Mouse (Mus musculus): ENCODE data around the gene Gtf2h2.
"Not testable (repeated sequence)": the region's sequence is repeated elsewhere in the genome, so short reads cannot be mapped to it uniquely, and the experiment has no call there.

Gtf2h2 gene

DNA sequence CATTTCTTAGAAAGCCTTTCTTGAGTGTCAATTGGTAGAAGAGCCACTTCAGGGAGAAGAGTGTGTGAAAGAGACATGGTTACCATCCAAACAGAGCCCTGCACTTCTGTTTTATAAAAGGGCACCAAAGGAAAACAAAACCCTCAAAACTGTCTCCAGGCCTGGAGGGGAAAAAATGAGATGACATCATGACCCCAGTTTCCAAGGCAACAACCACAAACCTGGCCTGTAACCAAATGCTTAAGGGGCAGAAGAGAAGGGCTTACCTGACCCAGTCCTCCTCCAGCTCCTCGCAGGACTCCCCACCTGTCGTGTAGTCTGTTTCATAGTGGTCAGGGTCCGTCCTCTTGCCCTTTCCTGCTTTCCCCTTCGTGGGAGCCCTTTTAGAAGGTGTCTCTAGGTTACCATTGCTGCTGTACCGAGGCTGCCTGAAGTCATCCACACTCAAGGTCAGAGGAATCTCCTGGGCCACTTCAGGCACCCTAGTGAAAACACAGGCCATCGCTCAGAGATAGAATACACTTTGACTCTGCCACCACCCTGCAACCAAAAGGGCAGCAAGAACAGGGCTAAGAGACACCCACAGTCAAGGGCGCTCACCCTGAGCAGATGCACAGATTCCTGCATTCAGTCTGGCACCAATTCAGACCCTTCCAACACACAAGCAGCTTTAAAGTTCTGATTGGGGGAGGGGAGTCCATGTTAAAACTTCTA lies 18.9 kb upstream of the Gtf2h2 start:
- TF ChIP-seq GATA4 (IDR thresholded peaks at IDR 0.05; ENCODE audit: insufficient replicate concordance, low read length), result no peak

DNA sequence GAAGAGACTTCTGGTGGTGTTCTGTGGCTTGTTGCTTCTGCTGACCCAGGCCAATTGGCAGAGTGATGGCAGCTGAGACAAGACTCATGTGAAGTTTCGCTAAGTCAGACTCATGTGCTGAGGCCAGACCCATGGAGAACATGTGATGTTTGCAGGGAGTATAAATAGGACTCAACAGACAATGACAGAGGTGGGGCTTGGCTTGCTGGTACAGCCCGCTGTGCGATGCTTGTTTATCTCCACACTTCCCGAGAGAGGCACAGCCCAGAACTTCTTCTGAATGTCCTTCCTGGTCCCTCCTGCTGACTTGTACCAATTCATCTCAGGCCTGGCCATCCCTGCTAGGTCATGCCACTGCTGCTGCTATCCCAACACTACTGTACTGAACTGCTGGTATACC lies 3.0 kb upstream of the Gtf2h2 start:
- no peak for TF ChIP-seq GATA4 (IDR thresholded peaks at IDR 0.05; ENCODE audit: insufficient replicate concordance, low read length)

DNA sequence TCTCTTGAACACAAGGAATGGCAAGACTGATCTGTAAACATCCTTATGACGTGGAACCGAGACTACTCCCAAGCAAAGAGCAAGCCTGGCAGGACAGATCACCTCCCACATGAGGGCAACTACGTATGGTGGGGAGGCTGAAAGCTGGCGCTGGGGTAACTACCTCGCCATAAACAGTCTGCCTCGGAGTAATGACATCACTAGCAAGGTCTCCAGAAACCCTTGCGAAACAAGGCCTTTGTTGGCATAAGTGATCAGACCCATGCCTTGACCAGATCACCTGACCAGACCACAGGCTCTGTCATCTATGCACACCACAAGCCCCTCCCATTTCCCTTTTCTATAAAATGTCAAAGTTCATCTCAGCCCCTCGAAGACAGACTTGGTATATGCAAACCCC lies 934 bp upstream of the Gtf2h2 start:
- TF ChIP-seq GATA4 (IDR thresholded peaks at IDR 0.05; ENCODE audit: insufficient replicate concordance, low read length), result no peak

DNA sequence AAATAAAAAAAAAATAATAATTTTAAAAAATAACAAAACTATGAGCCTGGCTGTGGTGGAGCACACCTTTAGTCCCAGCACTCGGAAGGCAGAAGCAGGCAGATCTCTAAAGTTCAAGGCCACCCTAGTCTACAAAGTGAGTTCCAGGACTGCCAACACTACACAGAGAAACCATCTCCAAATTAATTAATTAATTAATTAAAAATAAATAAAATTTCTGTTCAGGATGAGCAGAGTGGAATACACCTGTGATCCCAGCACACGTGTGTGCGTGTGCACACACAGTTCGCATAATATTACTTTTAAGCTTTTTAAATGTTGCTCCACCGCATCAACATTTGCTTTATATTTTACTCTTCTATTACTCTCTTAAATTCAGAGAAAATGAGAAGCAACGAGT lies 756 bp downstream of the Gtf2h2 start:
- no peak for TF ChIP-seq GATA4 (IDR thresholded peaks at IDR 0.05; ENCODE audit: insufficient replicate concordance, low read length)

DNA sequence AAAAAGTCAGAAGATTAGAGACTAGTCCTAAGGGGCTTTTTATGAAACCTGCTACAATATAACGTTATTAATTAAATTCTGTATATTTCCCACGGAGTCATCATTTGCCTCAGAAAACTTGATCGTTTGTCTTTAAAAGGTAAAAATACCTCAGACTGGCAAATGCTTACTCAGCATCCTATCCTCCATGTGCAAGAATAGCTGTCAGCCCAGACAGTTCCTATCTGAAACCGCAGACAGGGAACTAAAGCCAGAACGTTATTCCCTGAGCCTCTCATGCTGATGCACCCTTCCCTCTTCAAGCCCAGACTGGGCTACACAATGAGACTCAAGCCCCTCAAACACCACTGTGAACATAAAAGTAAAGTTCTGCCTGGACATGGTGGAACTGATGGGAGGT lies 2.0 kb downstream of the Gtf2h2 start:
- TF ChIP-seq GATA4 (IDR thresholded peaks at IDR 0.05; ENCODE audit: insufficient replicate concordance, low read length), result no peak

DNA sequence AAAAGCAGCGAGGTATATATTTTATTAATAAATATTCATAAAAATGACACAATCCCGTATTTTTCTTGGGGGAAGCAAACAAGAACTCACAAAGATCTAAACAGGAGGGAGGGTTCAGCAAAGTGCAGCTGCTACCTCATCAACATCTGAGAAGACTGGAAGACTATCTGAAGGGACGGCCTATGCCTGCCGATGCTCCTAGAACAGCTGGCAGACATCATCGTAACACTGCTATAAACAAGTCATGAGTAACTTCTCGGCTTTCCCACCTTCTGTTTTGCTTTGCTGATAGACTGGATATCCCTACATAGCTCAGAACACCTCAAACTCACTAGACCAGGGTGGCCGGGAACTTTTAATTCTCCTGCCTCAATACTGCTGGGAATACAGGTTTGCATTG lies 8.8 kb downstream of the Gtf2h2 start:
- no peak for TF ChIP-seq GATA4 (IDR thresholded peaks at IDR 0.05; ENCODE audit: insufficient replicate concordance, low read length)

DNA sequence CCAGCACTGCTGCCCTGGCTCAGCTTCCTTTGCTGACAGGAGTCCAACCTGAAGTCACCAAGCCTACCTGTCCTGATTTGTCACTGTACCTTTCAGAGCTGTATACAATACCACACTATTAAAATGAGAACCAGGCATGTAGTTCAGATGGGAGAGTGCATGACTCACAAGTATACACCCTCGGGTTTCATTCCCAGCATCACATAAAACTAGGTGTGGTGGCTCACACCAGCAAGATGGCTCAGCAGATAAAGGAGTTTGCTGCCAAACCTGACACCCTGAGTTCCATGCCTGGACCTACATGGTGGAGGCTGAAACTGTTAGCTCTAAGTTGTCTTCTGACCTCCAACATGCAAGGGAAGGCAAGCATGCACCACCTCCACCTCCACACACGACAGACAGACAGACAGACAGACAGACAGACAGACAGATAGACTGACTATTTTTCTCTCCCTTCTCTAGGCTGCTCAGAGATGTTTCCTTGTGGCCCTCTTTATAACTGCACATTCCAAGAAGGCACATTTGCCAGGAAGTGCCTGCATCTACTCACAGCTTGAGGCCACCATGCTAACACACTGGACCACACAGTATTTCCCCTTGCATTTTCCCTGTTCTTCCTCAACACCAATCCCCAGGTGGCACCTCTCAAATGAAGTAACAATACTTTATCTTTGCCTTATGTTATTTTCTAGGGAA lies 28.7 kb downstream of the Gtf2h2 start:
- TF ChIP-seq GATA4 (IDR thresholded peaks at IDR 0.05; ENCODE audit: insufficient replicate concordance, low read length), result no peak

DNA sequence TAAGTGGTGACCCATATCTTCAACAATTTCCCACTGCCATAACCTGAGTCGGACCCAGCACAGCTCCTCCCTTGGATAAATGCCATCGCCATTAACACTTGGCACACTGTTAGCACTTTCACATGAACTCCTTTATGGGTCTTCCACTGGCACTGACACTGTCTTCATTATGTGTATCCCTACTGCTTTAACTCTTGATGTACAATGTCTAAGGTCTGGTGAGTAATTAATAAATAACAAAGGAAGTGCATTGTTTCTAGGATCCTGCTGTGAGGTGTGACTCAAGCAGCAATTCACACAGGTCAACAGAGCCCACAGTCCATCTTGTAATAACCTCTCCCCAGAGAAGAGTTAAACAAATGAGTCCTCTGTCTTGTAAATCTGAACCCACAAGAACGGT lies 31.0 kb downstream of the Gtf2h2 start:
- no peak for TF ChIP-seq GATA4 (IDR thresholded peaks at IDR 0.05; ENCODE audit: insufficient replicate concordance, low read length)

DNA sequence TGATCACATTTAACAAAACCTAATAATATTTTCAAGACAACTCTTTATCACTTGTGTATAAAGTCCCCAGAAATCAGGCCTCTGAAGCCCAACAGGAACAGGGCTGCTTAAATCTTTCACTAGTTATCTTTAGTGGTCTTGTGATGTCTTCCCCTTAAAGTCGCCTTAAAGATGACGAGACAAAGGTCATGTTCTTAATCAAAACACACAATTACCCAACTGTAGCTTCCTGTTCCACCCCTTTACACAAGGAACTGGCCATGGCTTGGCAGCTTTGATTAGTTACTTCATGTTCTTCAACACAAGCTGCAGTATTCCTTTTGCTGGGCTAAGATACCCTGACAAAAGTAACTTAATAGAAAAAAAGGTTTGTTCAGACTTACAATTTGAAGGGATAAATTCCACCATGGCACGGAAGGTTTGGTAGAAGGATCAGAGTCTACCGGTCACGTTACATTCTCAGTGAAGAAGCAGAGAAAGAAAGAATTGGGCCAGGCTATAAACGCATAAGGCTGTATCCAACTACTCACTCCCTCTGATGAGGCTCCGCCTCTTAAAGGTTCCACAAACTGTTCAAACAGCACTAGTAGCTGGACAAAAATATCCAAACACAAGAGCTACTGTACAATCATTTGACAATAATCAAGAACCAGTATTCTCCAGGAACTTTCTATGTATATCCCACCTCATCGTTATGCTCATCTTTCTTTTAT lies 39.8 kb downstream of the Gtf2h2 start, which contains the start of gene Naip1:
TSS of gene Naip1 (minus strand) at position 455 of the 713 bp plus-strand sequence.
- not testable (repeated sequence) for TF ChIP-seq GATA4 (IDR thresholded peaks at IDR 0.05; ENCODE audit: insufficient replicate concordance, low read length)

DNA sequence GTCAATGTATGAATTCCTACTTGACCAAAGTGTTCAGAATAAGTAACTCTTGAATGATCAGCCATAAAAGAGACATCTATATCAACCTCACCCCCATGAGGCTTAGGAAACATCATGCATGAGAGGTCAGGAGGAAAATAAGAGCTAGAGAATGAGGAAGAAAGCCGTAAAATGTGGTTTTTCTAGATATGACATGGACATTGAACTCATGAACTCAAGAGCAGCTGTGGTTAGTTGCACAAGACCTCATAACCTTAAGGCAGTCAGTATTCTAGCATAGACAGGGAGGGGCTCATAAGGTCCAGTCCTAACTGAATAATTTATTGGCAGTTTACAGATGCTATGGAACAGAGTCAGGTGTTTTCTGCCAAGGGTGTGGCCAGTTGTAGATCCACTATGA lies 42.9 kb downstream of the Gtf2h2 start:
- no peak for TF ChIP-seq GATA4 (IDR thresholded peaks at IDR 0.05; ENCODE audit: insufficient replicate concordance, low read length)

DNA sequence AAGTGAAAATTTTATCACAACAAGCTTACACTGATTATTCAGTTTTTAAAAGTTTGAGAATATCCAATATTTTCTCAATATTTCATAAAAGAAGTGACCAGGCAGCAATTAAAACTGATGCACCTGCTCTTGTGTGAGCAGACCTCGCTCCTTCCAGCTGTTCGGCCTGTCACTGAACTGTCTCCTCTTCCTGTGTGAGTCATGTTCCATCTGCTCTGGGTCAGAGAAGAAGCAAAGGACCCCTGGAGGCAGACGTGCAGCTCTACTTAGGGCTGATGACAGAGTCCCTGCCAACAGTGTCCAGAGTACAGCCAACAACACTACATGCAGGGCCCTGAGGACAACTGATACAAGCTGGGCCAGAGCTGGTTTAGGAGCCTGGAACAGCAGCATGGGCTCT lies 52.3 kb downstream of the Gtf2h2 start:
- no peak for TF ChIP-seq GATA4 (IDR thresholded peaks at IDR 0.05; ENCODE audit: insufficient replicate concordance, low read length)

DNA sequence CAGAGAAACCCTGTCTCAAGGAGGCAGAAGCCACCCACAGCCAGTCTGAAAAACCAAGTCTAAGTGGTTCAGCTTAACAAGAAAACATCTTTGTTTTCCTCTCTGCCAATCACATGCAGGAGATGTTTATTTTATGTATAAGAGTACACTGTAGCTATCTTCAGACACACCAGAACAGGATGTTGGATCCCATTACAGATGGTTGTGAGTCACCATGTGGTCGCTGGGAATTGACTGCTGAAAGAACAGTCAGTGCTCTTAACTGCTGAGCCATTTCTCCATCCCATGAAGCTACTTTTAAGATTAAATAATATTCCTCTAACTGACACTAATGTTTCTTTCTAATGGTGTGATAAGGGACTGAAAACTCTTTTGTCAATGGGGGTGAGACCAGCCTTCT lies 53.7 kb downstream of the Gtf2h2 start:
- TF ChIP-seq GATA4 (IDR thresholded peaks at IDR 0.05; ENCODE audit: insufficient replicate concordance, low read length), result no peak

DNA sequence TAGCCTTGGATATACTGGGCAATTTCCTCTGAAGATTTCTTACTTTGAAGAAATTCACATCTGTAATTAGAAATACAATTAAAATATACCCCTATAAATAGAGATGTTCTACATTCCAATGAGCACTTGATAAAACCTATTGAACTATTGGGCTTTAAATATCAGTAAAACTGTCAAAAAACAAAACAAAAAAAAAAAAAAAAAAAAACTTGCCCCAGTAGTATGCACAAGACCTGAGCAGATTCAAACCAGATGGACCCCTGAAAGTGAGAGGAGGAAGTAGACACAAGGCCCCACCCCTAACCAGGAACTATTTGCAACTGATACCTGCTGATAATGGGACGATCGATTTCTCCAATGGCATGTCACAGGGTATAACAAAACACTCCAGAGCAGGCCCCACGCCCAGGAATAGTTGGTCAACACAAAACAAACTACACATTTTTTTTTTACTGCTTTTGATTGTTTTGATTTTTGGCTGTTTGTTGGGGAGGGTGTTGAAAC lies 55.0 kb downstream of the Gtf2h2 start:
- no peak for TF ChIP-seq GATA4 (IDR thresholded peaks at IDR 0.05; ENCODE audit: insufficient replicate concordance, low read length)

DNA sequence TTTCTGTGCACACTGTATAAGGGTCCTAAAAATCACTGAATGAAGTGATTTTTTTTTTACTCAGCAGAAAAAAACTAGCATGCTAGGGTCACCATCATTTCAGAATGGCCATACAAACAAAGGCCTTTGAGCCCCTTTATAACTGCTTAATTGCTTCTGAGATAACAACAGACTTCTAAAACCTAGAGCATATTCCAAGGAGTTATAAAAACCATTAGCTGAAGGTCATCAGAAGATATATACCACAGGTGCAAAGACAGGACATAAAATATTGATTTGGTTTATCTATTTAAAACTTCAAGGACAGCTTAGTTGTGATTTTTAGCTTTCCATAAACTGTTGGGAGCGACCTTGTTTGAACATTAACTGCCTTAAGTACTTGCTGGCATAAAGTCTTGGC lies 78.0 kb downstream of the Gtf2h2 start:
- no peak for TF ChIP-seq GATA4 (IDR thresholded peaks at IDR 0.05; ENCODE audit: insufficient replicate concordance, low read length)

Measured in liver, adult (tissue).